Mouse (Mus musculus): Measurements from ENCODE around the gene Rfc5. TPM values are rescaled to one million over a fixed set of nuclear protein-coding genes. Genes with fewer than 3 reads are reported as not detected.
"Not testable (repeated sequence)": the region's sequence is repeated elsewhere in the genome, so short reads cannot be mapped to it uniquely, and the experiment has no call there.

Gene Rfc5
- total RNA-seq, 2 experiments from 2014 or later: 20.4 to 24.7 TPM

DNA sequence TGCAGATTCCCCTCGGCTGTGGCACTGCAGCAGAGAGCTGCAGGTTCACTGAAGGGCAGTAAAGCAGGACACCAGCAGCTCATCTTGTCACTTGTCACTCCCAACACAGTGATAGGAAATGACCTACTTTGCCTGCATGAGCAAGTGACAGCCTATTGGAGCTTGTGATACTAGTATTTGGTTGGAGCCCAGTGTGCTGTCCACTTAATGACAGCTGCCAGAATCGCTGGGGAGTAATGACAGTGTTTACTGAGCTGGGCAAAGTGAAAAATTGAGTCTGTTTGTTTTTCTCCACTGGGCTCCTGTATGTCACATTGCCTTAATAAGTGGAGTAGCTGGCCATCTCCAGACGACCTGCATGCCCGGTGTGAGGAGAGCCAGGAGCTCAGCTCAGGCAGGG, 8.6 kb downstream of the Rfc5 start:
- intact Hi-C loops (cut with DNase I): no loop called here
- DNase-seq (ENCODE audit: low spot score in 2 of 2): no peak

DNA sequence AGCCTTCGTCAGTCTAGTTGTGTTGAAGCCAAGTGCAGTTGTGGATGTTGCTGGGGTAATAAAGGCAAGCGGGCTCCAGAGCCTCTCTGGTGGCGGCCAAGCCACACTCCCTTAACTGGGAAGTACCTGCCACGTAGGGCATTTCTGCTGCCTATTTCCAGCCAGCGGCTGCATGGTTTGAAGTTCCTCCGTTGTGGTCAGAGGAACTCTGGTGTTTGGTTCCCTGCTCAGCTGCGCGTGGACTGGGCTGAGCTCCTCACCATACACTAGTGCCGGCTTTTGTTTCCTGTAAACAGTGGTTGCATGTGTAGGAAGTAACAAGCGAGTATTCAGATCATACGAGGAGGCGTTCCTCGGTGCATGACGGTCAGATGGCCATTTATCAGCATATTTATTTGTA, 11.1 kb downstream of the Rfc5 start:
- intact Hi-C loops (cut with DNase I); DNase-seq (ENCODE audit: low spot score in 2 of 2): not testable (repeated sequence)

GRCm38 (mm10) chr5:117376331-117376761, 12.5 kb downstream of the Rfc5 start:
- intact Hi-C loops (cut with DNase I): no loop called here
- peak; percentile 57 to 66 for DNase-seq (ENCODE audit: low spot score in 2 of 2)

DNA sequence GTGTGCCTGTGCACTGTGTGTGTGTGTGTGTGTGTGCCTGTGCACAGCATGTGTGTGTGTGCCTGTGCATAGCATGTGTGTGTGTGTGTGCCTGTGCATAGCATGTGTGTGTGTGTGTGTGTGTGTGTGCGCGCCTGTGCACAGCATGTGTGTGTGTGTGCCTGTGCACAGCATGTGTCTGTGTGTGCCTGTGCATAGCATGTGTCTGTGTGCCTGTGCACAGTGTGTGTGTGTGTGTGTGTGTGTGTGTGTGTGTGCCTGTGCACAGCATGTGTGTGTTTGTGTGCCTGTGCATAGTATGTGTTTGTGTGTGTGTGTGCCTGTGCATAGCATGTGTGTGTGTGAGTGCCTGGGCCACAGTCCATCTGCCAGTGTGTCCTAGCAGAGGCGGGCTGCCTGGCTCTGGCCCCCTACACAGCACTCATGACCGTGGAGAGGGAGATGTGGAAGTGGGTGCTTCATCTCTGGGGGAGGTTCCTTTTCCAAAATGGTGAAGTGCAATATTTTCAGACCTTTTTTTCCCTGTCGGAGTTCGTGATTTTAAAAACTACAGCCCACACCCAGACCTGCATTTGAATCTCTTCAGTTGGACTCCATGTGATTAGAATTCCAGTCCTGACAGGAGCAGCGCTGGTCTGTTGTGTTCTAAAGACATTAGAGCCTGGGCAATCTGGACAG, 14.3 kb downstream of the Rfc5 start:
- DNase-seq (ENCODE audit: low spot score in 2 of 2): peak in 1 of 2 experiments; percentile 83
- intact Hi-C loops (cut with DNase I): no loop called here

GRCm38 (mm10) chr5:117373418-117373817, 15.4 kb downstream of the Rfc5 start:
- intact Hi-C loops (cut with DNase I): no loop called here
- no peak for DNase-seq (ENCODE audit: low spot score in 2 of 2)

DNA sequence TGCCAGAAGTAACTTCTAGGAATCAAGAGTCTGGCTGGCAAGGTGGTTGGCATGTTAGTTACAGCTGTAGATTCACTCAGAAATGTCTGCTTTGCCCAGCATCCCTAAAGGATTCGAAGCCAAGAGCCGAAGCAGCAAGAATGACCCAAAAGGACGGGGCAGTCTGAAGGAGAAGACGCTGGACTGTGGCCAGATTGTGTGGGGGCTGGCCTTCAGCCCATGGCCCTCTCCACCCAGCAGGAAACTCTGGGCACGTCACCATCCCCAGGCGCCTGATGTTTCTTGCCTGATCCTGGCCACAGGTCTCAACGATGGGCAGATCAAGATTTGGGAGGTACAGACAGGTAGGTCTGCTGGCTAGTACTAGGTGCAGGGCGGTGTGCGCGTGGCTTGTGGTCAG, 18.3 kb downstream of the Rfc5 start:
- intact Hi-C loops (cut with DNase I): no loop called here
- DNase-seq (ENCODE audit: low spot score in 2 of 2): no peak

- DNase-seq (ENCODE audit: low spot score in 2 of 2): no peak
- intact Hi-C loops (cut with DNase I): no loop called here
These were observed 21.6 kb downstream of the Rfc5 start for GRCm38 (mm10) chr5:117367206-117367605.

DNA sequence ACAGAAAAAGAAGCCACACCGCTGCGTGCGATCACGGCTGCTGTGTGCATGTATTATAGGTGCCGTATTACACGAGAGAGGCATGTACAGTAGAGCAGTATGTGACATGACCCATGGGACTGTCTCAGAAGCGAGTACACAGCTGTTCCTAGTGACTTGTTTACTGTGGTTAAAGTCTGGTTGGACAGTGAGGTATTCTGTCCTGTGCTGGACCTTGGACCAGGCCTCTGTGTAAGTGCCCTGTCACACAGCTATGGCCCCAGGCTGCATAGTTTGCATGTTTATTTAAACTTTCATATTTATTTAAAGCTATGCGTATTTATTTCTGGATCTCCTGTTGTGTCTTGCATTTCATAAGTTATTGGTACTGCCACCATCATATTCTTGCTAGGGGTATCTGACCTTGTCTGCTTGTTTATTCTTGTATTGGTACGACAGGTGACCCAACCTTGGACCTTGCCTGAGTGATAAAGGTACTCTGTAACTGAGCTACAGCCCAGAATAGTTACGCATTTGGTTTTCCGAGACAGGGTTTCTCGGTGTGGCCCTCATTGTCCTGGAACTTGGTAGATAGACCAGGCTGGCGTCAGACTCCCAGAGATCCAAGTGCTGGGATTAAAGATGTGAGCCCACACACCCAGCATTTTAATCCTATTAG, 22.8 kb downstream of the Rfc5 start:
- intact Hi-C loops (cut with DNase I): no loop called here

GRCm38 (mm10) chr5:117364821-117365220, 24.0 kb downstream of the Rfc5 start:
- intact Hi-C loops (cut with DNase I): no loop called here
- no peak for DNase-seq (ENCODE audit: low spot score in 2 of 2)

More for the DNA sequence above, 22.8 kb downstream of the Rfc5 start:
- DNase-seq (ENCODE audit: low spot score in 2 of 2): no peak

- intact Hi-C loops (cut with DNase I): no loop called here
- peak in 1 of 2 experiments; percentile 29 for DNase-seq (ENCODE audit: low spot score in 2 of 2)
These were observed 25.6 kb downstream of the Rfc5 start for GRCm38 (mm10) chr5:117363066-117363782.

DNA sequence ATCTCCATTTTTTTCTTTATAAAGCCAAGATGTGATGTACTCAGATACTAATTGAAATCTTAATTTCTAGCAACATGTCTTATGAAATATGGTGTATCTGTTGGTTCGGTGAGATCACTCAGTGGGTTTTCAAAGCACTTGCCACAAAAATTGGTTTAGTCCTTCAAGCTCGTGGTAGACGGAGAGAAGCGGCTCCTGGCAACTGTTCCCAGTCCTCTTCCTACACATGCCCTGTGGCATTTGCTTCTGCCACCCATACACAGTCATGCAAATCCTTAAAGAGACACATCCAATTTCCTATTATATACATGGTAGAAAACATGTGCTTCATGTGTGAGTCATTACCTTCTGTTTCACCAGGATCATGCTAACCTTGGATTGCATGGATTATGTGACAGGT, 27.3 kb downstream of the Rfc5 start:
- intact Hi-C loops (cut with DNase I): no loop called here
- DNase-seq (ENCODE audit: low spot score in 2 of 2): peak in 1 of 2 experiments; percentile 59

DNA sequence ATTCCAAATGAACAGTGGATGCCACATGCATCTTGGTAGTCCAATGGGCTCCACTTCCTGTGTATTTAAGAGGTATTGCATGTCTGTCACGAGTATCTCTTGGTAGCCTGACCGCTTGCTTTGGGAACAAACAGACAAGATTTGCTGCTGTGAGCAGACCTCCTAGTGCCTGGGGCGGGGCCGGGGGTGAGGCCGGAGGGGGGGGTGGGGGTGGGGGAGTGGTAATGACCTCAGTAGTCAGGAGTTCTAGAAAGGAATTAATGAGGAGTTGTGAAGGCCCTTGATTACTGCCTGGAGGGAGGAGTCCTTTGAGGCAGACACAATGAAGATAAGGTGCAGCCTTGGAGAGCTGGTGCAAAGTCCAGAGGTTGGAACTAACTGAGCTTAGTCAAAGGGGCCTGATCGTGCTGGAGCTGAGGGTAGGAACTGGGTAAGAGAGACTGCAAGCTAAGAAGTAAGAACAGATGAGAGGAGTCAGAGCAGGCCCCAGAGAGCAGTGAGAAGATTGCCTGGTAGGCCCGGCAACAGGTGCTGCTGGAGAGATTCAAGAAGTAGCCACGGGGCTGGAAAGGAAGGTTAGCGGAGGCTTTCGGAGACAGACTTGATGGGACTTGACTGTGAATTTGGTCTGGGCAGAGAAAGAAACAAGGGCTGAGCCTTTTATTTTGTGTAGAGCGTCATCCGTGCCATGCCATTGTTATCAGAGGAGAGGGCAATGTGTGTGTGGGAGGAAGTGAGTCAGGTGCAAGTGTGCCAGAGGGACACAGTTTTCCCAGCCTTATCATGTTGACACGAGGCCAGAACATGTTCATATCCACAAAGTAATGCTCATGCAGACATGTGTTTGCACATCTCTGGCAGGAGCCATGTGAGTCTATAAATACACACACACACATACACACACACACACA, 28.0 kb downstream of the Rfc5 start:
- intact Hi-C loops (cut with DNase I): no loop called here
- no peak for DNase-seq (ENCODE audit: low spot score in 2 of 2)

DNA sequence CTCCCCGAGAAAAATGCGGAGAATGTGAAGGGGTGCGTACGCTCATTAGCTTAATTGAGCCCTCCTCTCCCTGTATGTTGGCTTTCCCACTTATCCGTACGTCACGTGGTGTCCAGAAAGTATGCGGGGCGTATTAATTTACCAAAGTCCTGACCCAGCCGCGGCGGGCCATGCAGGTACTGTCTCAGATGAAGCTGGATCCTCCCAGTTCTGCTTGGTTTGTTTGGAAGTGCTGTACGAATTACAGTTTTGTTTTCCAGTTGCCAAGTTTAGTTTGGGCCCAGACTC, 28.7 kb downstream of the Rfc5 start:
- no peak for DNase-seq (ENCODE audit: low spot score in 2 of 2)
- intact Hi-C loops (cut with DNase I): no loop called here

- no peak for DNase-seq (ENCODE audit: low spot score in 2 of 2)
- intact Hi-C loops (cut with DNase I): loop anchor here (5.0 kb wide), 1 partner anchor 53 kb away; the partner anchor contains the start of gene Ksr2
These were observed 29.2 kb downstream of the Rfc5 start for GRCm38 (mm10) chr5:117359497-117360227.

GRCm38 (mm10) chr5:117358725-117359124, 30.1 kb downstream of the Rfc5 start:
- peak; percentile 76 to 89 for DNase-seq (ENCODE audit: low spot score in 2 of 2)
- intact Hi-C loops (cut with DNase I): loop anchor here (1.0 to 5.0 kb wide), 2 partner anchors 54 to 136 kb away; partner anchors contain the start of gene Ksr2

GRCm38 (mm10) chr5:117358248-117358630, 30.6 kb downstream of the Rfc5 start:
- DNase-seq (ENCODE audit: low spot score in 2 of 2): peak in 1 of 2 experiments; percentile 62
- intact Hi-C loops (cut with DNase I): loop anchor here (1.0 to 5.0 kb wide), 2 partner anchors 54 to 136 kb away; partner anchors contain the start of gene Ksr2

GRCm38 (mm10) chr5:117357478-117358247, 31.2 kb downstream of the Rfc5 start:
- DNase-seq (ENCODE audit: low spot score in 2 of 2): no peak
- intact Hi-C loops (cut with DNase I): loop anchor here (1.0 to 5.0 kb wide), 2 partner anchors 55 to 137 kb away; partner anchors contain the start of gene Ksr2

- DNase-seq (ENCODE audit: low spot score in 2 of 2): peak; percentile 74 to 77
- intact Hi-C loops (cut with DNase I): loop anchor here (5.0 kb wide), 1 partner anchor 55 kb away; the partner anchor contains the start of gene Ksr2
These were observed 31.7 kb downstream of the Rfc5 start, which contains the start of gene Wsb2 for GRCm38 (mm10) chr5:117357129-117357477. Gene Wsb2, plus strand, starts transcription at chr5:117357304.

All from left cerebral cortex, postnatal 25 days (tissue).